Mouse (Mus musculus) liver, postnatal 0 days (tissue): ENCODE measurements around the gene Nup155.

Experiments
- CTCF ChIP-seq: sonication (generic); IDR thresholded peaks from 2 replicates; pipeline ENCODE4 v1.5.1; 2016; ENCODE audit warnings: antibody characterized with exemption, low read depth
- EP300 ChIP-seq: IDR thresholded peaks from 2 replicates; pipeline ENCODE4 v1.6.1; 2016; ENCODE audit warnings: antibody characterized with exemption, low read depth, mild to moderate bottlenecking

- no peak for TF ChIP-seq CTCF
- TF ChIP-seq EP300 = no peak
These were observed 18.4 kb upstream of the Nup155 start for GRCm38 (mm10) chr15:8090685-8091084.
